Mouse (Mus musculus) hindbrain, postnatal 0 days (tissue): ENCODE data around the gene Cux2. TPM values are rescaled to one million over a fixed set of nuclear protein-coding genes. Genes with fewer than 3 reads are reported as not detected.

Experiments
- ATAC-seq: fragments of 200-750 bp; cut with Nextera tagmentation; 2 replicates; pipeline ENCODE4 v1.8.0; 2017; ENCODE audit warnings: mild to moderate bottlenecking, moderate TSS enrichment, moderate library complexity
- DNase-seq: peaks from one replicate; pipeline ENCODE4 v3.0.0-alpha.2; 2015; ENCODE audit warnings: low spot score
- H3K27ac ChIP-seq: fragments of 300-500 bp; sonication (generic); 2 replicates; pipeline ENCODE4 v1.5.1; 2014; ENCODE audit warnings: mild to moderate bottlenecking
- H3K27me3 ChIP-seq: fragments of 300-500 bp; sonication (generic); 2 replicates; pipeline ENCODE4 v1.6.1; 2014; ENCODE audit warnings: low read length, mixed read lengths; ENCODE audit not compliant: insufficient read depth
- H3K36me3 ChIP-seq: fragments of 300-500 bp; sonication (generic); 2 replicates; pipeline ENCODE4 v1.6.1; 2014; ENCODE audit warnings: low read length, mixed read lengths; ENCODE audit not compliant: insufficient read depth
- H3K4me1 ChIP-seq: fragments of 300-500 bp; sonication (generic); 2 replicates; pipeline ENCODE4 v1.6.1; 2014; ENCODE audit warnings: antibody characterized with exemption, low read length, mixed read lengths; ENCODE audit not compliant: insufficient read depth
- H3K4me2 ChIP-seq: fragments of 300-500 bp; sonication (generic); 2 replicates; pipeline ENCODE4 v1.6.1; 2014; ENCODE audit warnings: low read depth, mild to moderate bottlenecking, low read length, moderate library complexity, mixed read lengths
- H3K4me3 ChIP-seq: fragments of 300-500 bp; sonication (generic); 2 replicates; pipeline ENCODE4 v1.5.1; 2014; ENCODE audit warnings: low read length
- H3K9ac ChIP-seq: fragments of 300-500 bp; sonication (generic); replicated peaks from 2 replicates; pipeline ENCODE4 v1.6.1; 2014; ENCODE audit warnings: mild to moderate bottlenecking, low read length, moderate library complexity, mixed read lengths
- H3K9me3 ChIP-seq: fragments of 300-500 bp; sonication (generic); 2 replicates; pipeline ENCODE4 v1.6.1; 2016; ENCODE audit warnings: low read length, mixed read lengths
- CTCF ChIP-seq: IDR thresholded peaks from 2 replicates; pipeline ENCODE4 v1.5.1; 2016; ENCODE audit warnings: antibody characterized with exemption, control low read depth, low read depth
- WGBS: fragments of 180-500 bp; shearing (Covaris S2); extraction: QIAGEN DNeasy Blood & Tissue Kit; methylation state at CpG from one replicate; pipeline ENCODE4 v1.1.7; 2014; 5-methylcytosine and 5-hydroxymethylcytosine counted together
- polyA plus RNA-seq: library from polyadenylated mRNA; unstranded; fragments of >200 nt; fragmentation: Nextera tagmentation; extraction: Ambion mirVana; gene quantifications from 2 replicates; pipeline ENCODE4 v1.2.1, GENCODE M21; 2015
- total RNA-seq: library from RNA; depleted of rRNA; stranded (reverse); fragments of >200 nt; gene quantifications from 2 replicates; pipeline ENCODE4 v1.2.3, GENCODE M21; 2014

The Cux2 gene
- total and polyA plus RNA-seq, 2 experiments from 2014 or later, result 15.2 to 35.4 TPM

- no peaks in the 10 kb centered on the region for H3K27me3 ChIP-seq
- H3K27ac ChIP-seq, result no peak overlapping the region
- H3K9me3 ChIP-seq, result no peaks in the 10 kb centered on the region
- H3K9ac ChIP-seq, result no peak overlapping the region
- H3K4me3 ChIP-seq, result no peak overlapping the region
- no peaks in the 10 kb centered on the region for H3K36me3 ChIP-seq
- ATAC-seq (no peak), DNase-seq (no peak)
- H3K4me1 ChIP-seq, result peaks cover 13% of the 10 kb centered on the region
- H3K4me2 ChIP-seq, result no peak overlapping the region
- WGBS, result 52% methylated on average over 9 of the region's 9 CpGs
- TF ChIP-seq CTCF, result no peak
These were observed 119.6 kb downstream of the Cux2 start for GRCm38 (mm10) chr5:121930261-121930660.

DNA sequence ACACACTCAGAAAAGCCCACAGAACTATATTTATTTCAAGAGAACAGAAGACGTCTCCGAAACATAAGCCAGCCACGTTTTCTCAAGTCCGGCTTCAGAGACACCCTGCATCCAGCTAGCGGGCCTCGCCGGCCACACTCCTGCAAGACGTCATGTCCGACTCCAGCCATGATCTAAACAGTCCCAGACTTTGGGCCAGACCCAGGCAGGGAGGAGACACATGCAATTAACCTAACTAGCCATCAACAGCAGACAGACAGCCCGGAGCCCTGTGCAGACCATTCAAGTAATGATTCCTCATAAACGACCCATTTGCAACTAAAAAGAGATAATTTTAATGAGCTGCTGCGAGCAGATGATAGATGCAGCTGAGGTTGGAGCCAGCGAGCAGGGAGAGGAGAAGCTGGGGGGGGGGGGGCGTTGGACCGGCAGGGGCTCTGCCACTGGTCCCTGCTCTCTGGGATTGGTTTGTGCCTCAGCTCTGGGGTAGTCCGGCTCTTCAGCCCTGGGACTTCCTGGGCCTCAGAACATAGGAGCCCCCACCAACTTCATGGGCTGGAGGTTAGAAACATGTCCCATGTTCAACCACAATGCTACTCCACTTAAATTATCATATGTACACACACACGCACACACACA, 121.4 kb downstream of the Cux2 start:
- 0 out of 2 replicates have a peak overlapping the region, but pooled peaks have one; percentile 4 for H3K27ac ChIP-seq

GRCm38 (mm10) chr5:121926543-121926814, 123.4 kb downstream of the Cux2 start:
- Histone ChIP-seq H3K27me3 (no peaks in the 10 kb centered on the region), H3K9ac (no peak overlapping the region), H3K36me3 (no peaks in the 10 kb centered on the region), H3K27ac (no peak overlapping the region), H3K4me1 (peaks cover 16% of the 10 kb centered on the region), H3K9me3 (no peaks in the 10 kb centered on the region), H3K4me3 (no peak overlapping the region), H3K4me2 (no peak overlapping the region)
- WGBS, result 37% methylated on average over 2 of the region's 2 CpGs
- TF ChIP-seq CTCF, result no peak
- ATAC-seq (no peak), DNase-seq (no peak)

More for the DNA sequence above, 121.4 kb downstream of the Cux2 start:
- H3K27me3 ChIP-seq, result no peaks in the 10 kb centered on the region
- no peak overlapping the region for H3K4me3 ChIP-seq
- H3K9ac ChIP-seq, result no peak overlapping the region
- no peak for TF ChIP-seq CTCF
- H3K4me1 ChIP-seq, result peaks cover 16% of the 10 kb centered on the region
- DNase-seq (peak; percentile 27), ATAC-seq (no peak)
- no peaks in the 10 kb centered on the region for H3K9me3 ChIP-seq
- no peaks in the 10 kb centered on the region for H3K36me3 ChIP-seq
- H3K4me2 ChIP-seq, result no peak overlapping the region
- 44% methylated on average over 17 of the region's 17 CpGs for WGBS

DNA sequence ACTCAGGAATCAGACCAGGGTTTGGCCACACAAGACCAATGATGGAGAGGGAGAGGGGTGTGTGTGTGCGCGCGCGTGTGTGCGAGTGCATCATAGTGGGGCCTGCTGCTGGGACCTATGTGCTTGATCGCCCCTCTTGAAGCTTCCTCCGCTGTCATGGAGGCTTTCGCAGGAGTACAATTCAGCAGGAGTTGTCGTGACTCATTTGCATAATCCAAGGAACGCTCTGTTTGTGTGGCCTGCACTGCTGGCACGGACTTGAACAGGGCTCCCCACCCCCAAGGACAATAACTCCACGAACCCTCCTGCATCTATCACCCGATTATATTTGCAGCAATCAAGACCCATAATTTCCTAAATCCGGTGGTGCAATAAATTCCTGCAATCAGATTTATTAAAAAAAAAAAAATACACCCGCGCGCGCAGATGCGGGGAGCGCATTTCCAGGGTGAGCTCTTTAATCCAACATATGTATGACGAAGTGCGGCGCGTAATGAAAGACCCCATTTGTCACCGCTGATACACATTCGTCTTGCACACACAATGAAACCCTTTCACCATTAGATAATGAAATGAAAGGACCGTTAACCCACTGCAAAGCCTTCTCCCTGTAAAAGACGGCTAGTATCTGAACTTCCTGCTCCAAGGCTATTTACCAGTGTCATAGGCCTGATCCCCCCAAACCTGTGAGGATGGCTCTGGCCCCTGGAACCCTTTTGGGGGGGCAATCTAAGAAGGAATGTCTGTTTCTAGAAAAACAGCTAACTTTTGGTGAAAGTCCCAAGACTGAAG, 124.0 kb downstream of the Cux2 start:
- Histone ChIP-seq H3K27ac (no peak overlapping the region), H3K27me3 (no peaks in the 10 kb centered on the region), H3K4me3 (peak overlapping the region; percentile 8; the same call in 1 of the 2 replicates), H3K36me3 (no peaks in the 10 kb centered on the region), H3K4me2 (peak overlapping the region; percentile 49), H3K4me1 (peaks cover 16% of the 10 kb centered on the region), H3K9ac (0 out of 2 replicates have a peak overlapping the region, but pooled peaks have one; percentile 6), H3K9me3 (no peaks in the 10 kb centered on the region)
- ATAC-seq (peak; percentile 41; the same call in 1 of the 2 replicates), DNase-seq (peak; percentile 43)
- no peak for TF ChIP-seq CTCF
- WGBS, result 17% methylated on average over 28 of the region's 28 CpGs

DNA sequence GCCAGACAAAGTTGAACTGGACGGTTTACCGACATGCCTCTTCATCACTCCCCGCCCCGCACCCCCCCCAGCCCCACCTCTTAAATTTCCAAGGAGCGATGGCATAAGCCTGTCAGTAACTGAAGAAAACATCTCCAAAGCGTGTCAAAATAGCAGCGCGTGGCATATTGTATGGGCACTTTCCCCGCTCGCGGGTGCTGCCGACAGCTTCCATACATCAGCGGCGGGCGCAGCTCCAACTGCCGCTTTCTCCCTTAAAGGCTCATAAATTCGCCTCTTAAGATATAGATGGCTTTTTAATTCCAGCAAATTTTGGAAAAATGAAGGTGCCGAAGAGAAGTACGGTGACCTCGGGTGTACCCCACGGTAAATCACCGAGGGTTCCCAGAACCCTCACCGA, 124.6 kb downstream of the Cux2 start:
- DNase-seq, result peak; percentile 52
- ATAC-seq, result no peak
- 0 out of 2 replicates have a peak overlapping the region, but pooled peaks have one; percentile 6 for H3K9ac ChIP-seq
- no peaks in the 10 kb centered on the region for H3K9me3 ChIP-seq
- WGBS, result 7% methylated on average over 23 of the region's 23 CpGs
- H3K36me3 ChIP-seq, result no peaks in the 10 kb centered on the region
- H3K4me1 ChIP-seq, result peaks cover 16% of the 10 kb centered on the region
- H3K27ac ChIP-seq, result no peak overlapping the region
- peak overlapping the region; percentile 8; the same call in 1 of the 2 replicates for H3K4me3 ChIP-seq
- H3K27me3 ChIP-seq, result no peaks in the 10 kb centered on the region
- TF ChIP-seq CTCF, result no peak
- peak overlapping the region; percentile 49 for H3K4me2 ChIP-seq

DNA sequence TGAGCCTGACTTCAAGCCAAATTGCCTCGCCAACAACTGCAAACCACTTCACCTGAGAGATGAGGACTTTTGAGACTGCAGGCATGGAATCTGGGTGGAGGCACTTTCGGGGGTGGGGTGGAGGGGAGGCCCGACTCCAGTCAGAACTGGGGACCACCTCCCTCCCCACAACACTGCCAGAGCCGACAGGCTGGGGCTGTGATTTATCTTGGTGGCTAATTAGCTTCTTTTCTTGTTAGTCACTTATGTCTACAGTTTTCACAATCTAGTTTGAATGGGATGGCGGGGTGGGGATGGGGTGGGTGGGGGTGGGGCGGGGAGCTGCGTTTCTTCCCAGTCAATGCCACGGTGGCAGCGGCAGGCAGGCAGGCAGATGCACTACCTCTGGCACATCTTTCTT, 125.5 kb downstream of the Cux2 start:
- H3K27ac ChIP-seq, result no peak overlapping the region
- no peak for ATAC-seq
- no peak overlapping the region for H3K9ac ChIP-seq
- 11% methylated on average over 9 of the region's 9 CpGs for WGBS
- H3K4me2 ChIP-seq, result no peak overlapping the region
- no peak for DNase-seq
- no peaks in the 10 kb centered on the region for H3K27me3 ChIP-seq
- no peaks in the 10 kb centered on the region for H3K36me3 ChIP-seq
- no peak for TF ChIP-seq CTCF
- H3K9me3 ChIP-seq, result no peaks in the 10 kb centered on the region
- H3K4me3 ChIP-seq, result no peak overlapping the region
- H3K4me1 ChIP-seq, result peaks cover 16% of the 10 kb centered on the region
